Mouse (Mus musculus): ENCODE data around the gene Celsr3.

Celsr3 gene

GRCm38 (mm10) chr9:108825820-108826699, at the start of gene Celsr3:
Gene Celsr3 (plus strand): TSS chr9:108826320.
- DNase-seq (ENCODE audit: low read depth, low spot score) = no peak

GRCm38 (mm10) chr9:108776614-108777013, 49.5 kb upstream of the Celsr3 start:
- DNase-seq (ENCODE audit: low read depth, low spot score) = no peak

- DNase-seq (ENCODE audit: low read depth, low spot score) = no peak
Measured at GRCm38 (mm10) chr9:108777276-108777675, 48.8 kb upstream of the Celsr3 start.

GRCm38 (mm10) chr9:108780959-108781358, 45.2 kb upstream of the Celsr3 start:
- no peak for DNase-seq (ENCODE audit: low read depth, low spot score)

- DNase-seq (ENCODE audit: low read depth, low spot score) = no peak
Measured at GRCm38 (mm10) chr9:108781891-108782290, 44.2 kb upstream of the Celsr3 start.

GRCm38 (mm10) chr9:108782836-108783547, 43.1 kb upstream of the Celsr3 start:
- DNase-seq (ENCODE audit: low read depth, low spot score) = no peak

GRCm38 (mm10) chr9:108783548-108784463, 42.3 kb upstream of the Celsr3 start, which contains the start of gene Ip6k2:
Gene Ip6k2 (plus strand): TSS chr9:108783796.
- DNase-seq (ENCODE audit: low read depth, low spot score) = peak; percentile 76

- no peak for DNase-seq (ENCODE audit: low read depth, low spot score)
Measured at GRCm38 (mm10) chr9:108785416-108785815, 40.7 kb upstream of the Celsr3 start.

- no peak for DNase-seq (ENCODE audit: low read depth, low spot score)
Measured at GRCm38 (mm10) chr9:108786494-108786893, 39.6 kb upstream of the Celsr3 start.

- no peak for DNase-seq (ENCODE audit: low read depth, low spot score)
Measured at GRCm38 (mm10) chr9:108787080-108787479, 39.0 kb upstream of the Celsr3 start.

- no peak for DNase-seq (ENCODE audit: low read depth, low spot score)
Measured at GRCm38 (mm10) chr9:108788713-108789112, 37.4 kb upstream of the Celsr3 start.

GRCm38 (mm10) chr9:108792307-108792706, 33.8 kb upstream of the Celsr3 start:
- DNase-seq (ENCODE audit: low read depth, low spot score) = no peak

GRCm38 (mm10) chr9:108792730-108793129, 33.4 kb upstream of the Celsr3 start:
- no peak for DNase-seq (ENCODE audit: low read depth, low spot score)

- DNase-seq (ENCODE audit: low read depth, low spot score) = no peak
Measured at GRCm38 (mm10) chr9:108795281-108795680, 30.8 kb upstream of the Celsr3 start.

- DNase-seq (ENCODE audit: low read depth, low spot score) = peak; percentile 75
Measured at GRCm38 (mm10) chr9:108795762-108796161, 30.4 kb upstream of the Celsr3 start.

- no peak for DNase-seq (ENCODE audit: low read depth, low spot score)
Measured at GRCm38 (mm10) chr9:108796351-108796981, 29.7 kb upstream of the Celsr3 start.

GRCm38 (mm10) chr9:108797477-108797876, 28.6 kb upstream of the Celsr3 start:
- DNase-seq (ENCODE audit: low read depth, low spot score) = no peak

GRCm38 (mm10) chr9:108798508-108799075, 27.5 kb upstream of the Celsr3 start:
- DNase-seq (ENCODE audit: low read depth, low spot score) = no peak

GRCm38 (mm10) chr9:108799564-108799963, 26.6 kb upstream of the Celsr3 start:
- no peak for DNase-seq (ENCODE audit: low read depth, low spot score)

GRCm38 (mm10) chr9:108805768-108806167, 20.4 kb upstream of the Celsr3 start:
- no peak for DNase-seq (ENCODE audit: low read depth, low spot score)

- DNase-seq (ENCODE audit: low read depth, low spot score) = no peak
Measured at GRCm38 (mm10) chr9:108806379-108806778, 19.7 kb upstream of the Celsr3 start.
